Mouse (Mus musculus) forebrain, embryonic 16.5 days (tissue): ENCODE results near the gene Abhd17a. TPM values are rescaled to one million over a fixed set of nuclear protein-coding genes. Genes with fewer than 3 reads are reported as not detected.

Experiments
- ATAC-seq: fragments of 200-750 bp; cut with Nextera tagmentation; 2 replicates; pipeline ENCODE4 v1.8.0; 2017; ENCODE audit warnings: mild to moderate bottlenecking, moderate library complexity
- H3K27ac ChIP-seq: fragments of 300-500 bp; sonication (generic); 2 replicates; pipeline ENCODE4 v1.5.1; 2014; ENCODE audit warnings: low read length, control low read depth
- H3K27me3 ChIP-seq: fragments of 300-500 bp; sonication (generic); replicated peaks from 2 replicates; pipeline ENCODE4 v1.6.1; 2014; ENCODE audit warnings: low read length; ENCODE audit not compliant: control insufficient read depth, insufficient read depth
- H3K36me3 ChIP-seq: fragments of 300-500 bp; sonication (generic); 2 replicates; pipeline ENCODE4 v1.6.1; 2014; ENCODE audit not compliant: control insufficient read depth, insufficient read depth
- H3K4me1 ChIP-seq: fragments of 300-500 bp; sonication (generic); replicated peaks from 2 replicates; pipeline ENCODE4 v1.6.1; 2014; ENCODE audit warnings: low read length; ENCODE audit not compliant: control insufficient read depth, insufficient read depth
- H3K4me2 ChIP-seq: fragments of 300-500 bp; sonication (generic); 2 replicates; pipeline ENCODE4 v1.6.1; 2014; ENCODE audit warnings: mild to moderate bottlenecking, low read length, control low read depth
- H3K4me3 ChIP-seq: fragments of 300-500 bp; sonication (generic); replicated peaks from 2 replicates; pipeline ENCODE4 v1.5.1; 2014; ENCODE audit warnings: mild to moderate bottlenecking, low read length, control low read depth
- H3K9ac ChIP-seq: fragments of 300-500 bp; sonication (generic); replicated peaks from 2 replicates; pipeline ENCODE4 v1.6.1; 2014; ENCODE audit warnings: low read depth, low read length, control low read depth
- H3K9me3 ChIP-seq: fragments of 300-500 bp; sonication (generic); 2 replicates; pipeline ENCODE4 v1.6.1; 2016; ENCODE audit warnings: low read length; ENCODE audit not compliant: control insufficient read depth
- WGBS: fragments of 180-500 bp; shearing (Covaris S2); extraction: QIAGEN DNeasy Blood & Tissue Kit; methylation state at CpG from one replicate; pipeline ENCODE4 v1.1.7; 2014; 5-methylcytosine and 5-hydroxymethylcytosine counted together
- polyA plus RNA-seq: library from polyadenylated mRNA; unstranded; fragments of >200 nt; fragmentation: Nextera tagmentation; extraction: Ambion mirVana; gene quantifications from 2 replicates; pipeline ENCODE4 v1.2.1, GENCODE M21; 2015

The Abhd17a gene
- polyA plus RNA-seq, 1 experiment from 2014 or later: 92.2 TPM

DNA sequence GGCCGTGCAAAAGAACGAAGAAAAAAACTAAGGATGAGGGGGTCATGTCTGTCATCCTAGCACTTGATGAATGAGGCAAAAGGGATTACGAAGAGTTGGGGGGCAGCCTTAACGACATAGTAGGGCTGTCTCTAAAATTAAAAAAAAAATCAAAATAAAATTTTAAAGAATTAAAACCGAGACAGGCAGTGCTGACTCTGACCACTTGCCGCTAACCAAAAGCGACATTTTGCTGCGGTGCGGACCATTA lies 31.5 kb upstream of the Abhd17a start:
- Histone ChIP-seq H3K36me3 (no peaks in the 10 kb centered on the region), H3K27ac (peak overlapping the region; percentile 99), H3K9me3 (no peaks in the 10 kb centered on the region), H3K4me1 (peaks cover 26% of the 10 kb centered on the region), H3K4me2 (peak overlapping the region; percentile 86), H3K9ac (peak overlapping the region; percentile 70), H3K27me3 (no peaks in the 10 kb centered on the region), H3K4me3 (peak overlapping the region; percentile 66)
- 4% methylated on average over 9 of the region's 9 CpGs for WGBS
- no peak for ATAC-seq

DNA sequence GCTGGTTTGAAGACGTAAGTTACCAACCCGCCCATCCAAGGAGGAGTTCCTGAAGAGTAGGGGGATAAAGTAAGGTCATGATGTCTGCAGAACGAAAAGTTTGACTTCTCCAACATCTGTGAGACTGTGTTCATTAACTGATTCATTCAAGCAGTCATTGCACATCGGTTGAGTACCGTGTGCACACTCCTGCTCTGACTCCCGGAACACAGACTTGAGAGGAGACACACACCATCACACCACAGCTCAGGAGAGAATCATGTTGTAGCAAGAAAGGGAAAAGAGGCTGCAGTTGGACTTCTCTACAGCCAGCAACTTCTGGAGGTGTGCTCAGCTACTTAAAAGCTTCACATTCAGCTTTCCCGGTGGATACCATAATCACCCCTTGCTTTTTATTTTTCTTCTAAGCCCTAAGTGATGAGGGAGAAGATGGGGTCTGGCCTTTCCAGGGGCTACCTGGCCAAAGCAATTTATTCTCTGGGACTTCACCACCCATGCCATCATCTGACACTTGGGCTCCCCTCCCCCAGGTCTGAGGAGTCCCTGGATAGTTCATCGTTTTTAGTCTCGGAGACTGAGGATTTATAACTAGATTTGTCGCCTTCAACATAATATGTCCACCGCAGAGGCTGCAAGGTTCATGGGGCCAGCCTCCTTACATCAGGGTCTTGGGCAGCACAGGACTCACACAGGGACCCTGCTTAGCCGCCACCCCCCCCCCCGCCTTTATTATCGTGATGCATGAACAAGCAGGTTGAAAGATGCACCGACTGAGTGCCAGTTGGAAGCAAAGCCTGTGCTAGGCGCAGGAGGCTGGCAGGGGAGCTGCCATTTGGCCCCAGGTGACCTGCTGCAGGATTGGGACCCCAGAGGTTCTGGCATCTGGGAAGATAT lies 30.9 kb upstream of the Abhd17a start:
- ATAC-seq: no peak
- Histone ChIP-seq H3K4me3 (peak overlapping the region; percentile 66), H3K9ac (peak overlapping the region; percentile 70), H3K27me3 (no peaks in the 10 kb centered on the region), H3K36me3 (no peaks in the 10 kb centered on the region), H3K4me2 (peak overlapping the region; percentile 86), H3K9me3 (no peaks in the 10 kb centered on the region), H3K4me1 (peaks cover 26% of the 10 kb centered on the region), H3K27ac (peak overlapping the region; percentile 99)
- WGBS: 56% methylated on average over 16 of the region's 16 CpGs

- Histone ChIP-seq H3K27me3 (no peaks in the 10 kb centered on the region), H3K9me3 (no peaks in the 10 kb centered on the region), H3K36me3 (0 out of 2 replicates have a peak, but pooled peaks cover 2% of the 10 kb centered on the region), H3K4me3 (no peak overlapping the region), H3K27ac (no peak overlapping the region), H3K4me2 (no peak overlapping the region), H3K4me1 (peaks cover 26% of the 10 kb centered on the region), H3K9ac (no peak overlapping the region)
- ATAC-seq: no peak
- 84% methylated on average over 9 of the region's 9 CpGs for WGBS
Observed at GRCm38 (mm10) chr10:80620365-80620764, 30.2 kb upstream of the Abhd17a start.

GRCm38 (mm10) chr10:80619465-80620244 lies 29.5 kb upstream of the Abhd17a start:
- Histone ChIP-seq H3K27ac (no peak overlapping the region), H3K4me2 (no peak overlapping the region), H3K36me3 (peaks cover 5% of the 10 kb centered on the region; the same call in 1 of the 2 replicates), H3K9ac (no peak overlapping the region), H3K4me3 (no peak overlapping the region), H3K27me3 (no peaks in the 10 kb centered on the region), H3K4me1 (peaks cover 22% of the 10 kb centered on the region), H3K9me3 (no peaks in the 10 kb centered on the region)
- WGBS: 37% methylated on average over 8 of the region's 8 CpGs
- no peak for ATAC-seq

GRCm38 (mm10) chr10:80618181-80618580 lies 28.0 kb upstream of the Abhd17a start:
- peaks cover 5% of the 10 kb centered on the region; the same call in 1 of the 2 replicates for H3K36me3 ChIP-seq
- no peaks in the 10 kb centered on the region for H3K27me3 ChIP-seq
- no peak for ATAC-seq
- no peak overlapping the region for H3K9ac ChIP-seq
- WGBS: 86% methylated on average over 9 of the region's 9 CpGs
- H3K9me3 ChIP-seq: no peaks in the 10 kb centered on the region
- H3K27ac ChIP-seq: no peak overlapping the region
- peaks cover 7% of the 10 kb centered on the region for H3K4me1 ChIP-seq
- no peak overlapping the region for H3K4me2 ChIP-seq
- H3K4me3 ChIP-seq: no peak overlapping the region

GRCm38 (mm10) chr10:80614351-80614750 lies 24.2 kb upstream of the Abhd17a start:
- ATAC-seq: no peak
- H3K9ac ChIP-seq: no peak overlapping the region
- H3K9me3 ChIP-seq: no peaks in the 10 kb centered on the region
- H3K27ac ChIP-seq: no peak overlapping the region
- H3K4me1 ChIP-seq: no peaks in the 10 kb centered on the region
- 89% methylated on average over 6 of the region's 6 CpGs for WGBS
- H3K36me3 ChIP-seq: peaks cover 8% of the 10 kb centered on the region; the same call in 1 of the 2 replicates
- no peak overlapping the region for H3K4me3 ChIP-seq
- H3K4me2 ChIP-seq: no peak overlapping the region
- no peaks in the 10 kb centered on the region for H3K27me3 ChIP-seq

- Histone ChIP-seq H3K4me1 (no peaks in the 10 kb centered on the region), H3K27me3 (no peaks in the 10 kb centered on the region), H3K4me2 (no peak overlapping the region), H3K27ac (no peak overlapping the region), H3K9ac (no peak overlapping the region), H3K4me3 (no peak overlapping the region), H3K9me3 (no peaks in the 10 kb centered on the region), H3K36me3 (peaks cover 8% of the 10 kb centered on the region; the same call in 1 of the 2 replicates)
- no peak for ATAC-seq
- WGBS: 93% methylated on average over 3 of the region's 3 CpGs
Observed at GRCm38 (mm10) chr10:80613821-80614220, 23.7 kb upstream of the Abhd17a start.

DNA sequence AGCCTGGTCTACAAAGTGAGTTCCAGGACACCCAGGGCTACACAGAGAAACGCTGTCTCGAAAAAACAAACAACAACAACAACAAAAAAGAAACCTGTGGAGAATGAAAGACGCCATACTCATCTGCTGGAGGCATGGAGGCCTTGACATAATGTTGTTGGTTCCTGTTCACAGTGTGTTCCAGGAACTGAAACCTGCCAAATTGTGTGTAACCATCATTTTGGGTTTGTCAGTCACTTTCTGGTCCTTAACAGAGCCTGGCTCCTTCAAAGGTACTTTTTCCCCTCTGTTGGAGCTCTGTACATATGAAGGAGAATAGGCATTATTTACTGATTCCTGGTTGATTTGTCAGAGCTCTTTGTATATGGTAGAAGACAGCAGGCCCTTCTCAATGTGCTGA lies 21.8 kb upstream of the Abhd17a start:
- no peaks in the 10 kb centered on the region for H3K9me3 ChIP-seq
- 93% methylated on average over 3 of the region's 3 CpGs for WGBS
- H3K27me3 ChIP-seq: no peaks in the 10 kb centered on the region
- no peak overlapping the region for H3K4me2 ChIP-seq
- H3K4me3 ChIP-seq: no peak overlapping the region
- ATAC-seq: no peak
- H3K9ac ChIP-seq: no peak overlapping the region
- H3K4me1 ChIP-seq: no peaks in the 10 kb centered on the region
- H3K36me3 ChIP-seq: peaks cover 18% of the 10 kb centered on the region; the same call in 1 of the 2 replicates
- no peak overlapping the region for H3K27ac ChIP-seq

- Histone ChIP-seq H3K4me3 (no peak overlapping the region), H3K27me3 (no peaks in the 10 kb centered on the region), H3K4me2 (no peak overlapping the region), H3K27ac (no peak overlapping the region), H3K9ac (no peak overlapping the region), H3K4me1 (no peaks in the 10 kb centered on the region), H3K36me3 (peaks cover 21% of the 10 kb centered on the region; the same call in 1 of the 2 replicates), H3K9me3 (no peaks in the 10 kb centered on the region)
- 77% methylated on average over 4 of the region's 4 CpGs for WGBS
- ATAC-seq: no peak
Observed at GRCm38 (mm10) chr10:80611024-80611423, 20.9 kb upstream of the Abhd17a start.
